Comparison of ENCODE assay signal across 8 mouse cellular contexts in the genomic region with DNA sequence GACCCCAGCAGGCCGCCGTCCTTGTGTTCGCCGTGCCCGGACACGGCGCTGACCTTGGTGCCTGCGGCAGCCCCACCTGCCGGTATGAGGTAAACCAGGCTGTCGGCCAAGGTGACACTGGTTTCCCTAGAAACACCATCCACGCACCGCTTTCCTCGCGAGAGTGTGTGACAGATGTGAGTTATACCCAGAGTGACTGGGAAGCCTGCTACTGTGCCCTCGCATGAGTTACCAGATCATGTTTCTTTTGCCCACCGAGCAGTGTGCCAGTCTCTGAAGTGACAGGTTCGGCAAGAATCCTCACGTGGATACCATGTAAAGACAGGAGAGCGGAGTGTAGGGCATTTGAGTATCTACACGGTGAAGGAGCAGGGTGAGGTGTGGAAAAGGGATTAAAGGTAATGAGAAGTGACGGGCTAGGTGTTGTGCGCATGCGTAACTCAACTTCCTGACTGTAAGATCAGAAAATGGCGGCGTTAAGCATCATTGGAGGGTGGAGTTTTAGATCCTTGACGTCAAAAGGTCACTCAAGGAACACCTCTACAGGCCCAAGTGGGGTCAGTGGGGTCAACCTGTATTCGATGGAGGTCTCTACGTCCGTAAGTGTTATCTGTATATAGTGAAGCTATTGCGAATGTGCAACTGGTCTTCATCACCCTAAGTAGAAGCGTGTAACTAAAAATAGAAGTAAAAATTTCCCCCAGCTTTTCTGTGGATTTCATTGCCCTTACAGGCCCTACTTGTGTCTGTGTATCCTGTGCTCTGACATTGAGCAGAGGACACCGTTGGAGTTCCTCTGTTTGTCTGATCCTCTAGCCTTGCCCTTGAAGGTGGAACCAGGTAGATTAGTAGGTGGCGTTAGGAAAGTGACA. TPM values are rescaled to one million over a fixed set of nuclear protein-coding genes. Genes with fewer than 3 reads are reported as not detected.
DNase-seq lines count a peak whose midpoint lies in the region; ATAC-seq and TF ChIP-seq lines count a peak whose summit lies in the region.

No protein-coding gene starts in this region.

- peak; percentile 52 for TF ChIP-seq CTCF in heart, adult 2 months (IDR thresholded peaks at IDR 0.05)

- H3K9me3 ChIP-seq in liver, embryonic 12.5 days (replicated peaks), result no peaks in the 10 kb centered on the region

- 11% methylated on average over 33 of the region's 33 CpGs for WGBS in heart, adult 2 months
- WGBS in liver, embryonic 12.5 days (ENCODE audit: insufficient replicate concordance), result 11% methylated on average over 33 of the region's 33 CpGs

- H3K4me1 ChIP-seq in heart, adult 2 months (ENCODE audit: control insufficient read depth, insufficient read depth, low read length), result peaks cover 4% of the 10 kb centered on the region; the same call in 1 of the 2 replicates
- H3K4me1 ChIP-seq in liver, embryonic 12.5 days, result peaks cover 50% of the 10 kb centered on the region

- H3K9ac ChIP-seq in heart, adult 2 months (ENCODE audit: low read depth, low read length), result peak overlapping the region; percentile 92
- H3K9ac ChIP-seq in liver, embryonic 12.5 days, result peak overlapping the region; percentile 85

- no peak for TF ChIP-seq EP300 in heart, adult 2 months (IDR thresholded peaks at IDR 0.05; ENCODE audit: insufficient read depth, low read depth, low read length)

- peak; percentile 53 for DNase-seq in urinary bladder, postnatal 25 days (ENCODE audit: low spot score)
- DNase-seq in urinary bladder, postnatal 4 days (ENCODE audit: low spot score in 2 of 2), result no peak
- DNase-seq in embryo, embryonic 9.5 days (ENCODE audit: extremely low spot score), result peak; percentile 64
- no peak for DNase-seq in heart, adult 2 months
- DNase-seq in kidney, adult 9 months, result peak; percentile 93
- DNase-seq in natural killer cell, adult 2 months (ENCODE audit: low spot score in 2 of 2), result peak; percentile 83 to 85
- peak; percentile 89 for DNase-seq in thymus, postnatal 0 days (ENCODE audit: low spot score)

- no peaks in the 10 kb centered on the region; the same call in 1 of the 2 replicates for H3K79me2 ChIP-seq in heart, adult 2 months (replicated peaks; ENCODE audit: control insufficient read depth, insufficient read depth, low read length)

- peaks cover 5% of the 10 kb centered on the region; the same call in 1 of the 2 replicates for H3K36me3 ChIP-seq in heart, adult 2 months (ENCODE audit: control insufficient read depth, insufficient read depth, low read length)
- H3K36me3 ChIP-seq in liver, embryonic 12.5 days, result peaks cover 8% of the 10 kb centered on the region

- peak; percentile 70; the same call in 1 of the 2 replicates for TF ChIP-seq POLR2A in heart, adult 2 months (IDR thresholded peaks at IDR 0.05; ENCODE audit: insufficient read depth, low read depth, low read length)

- no peaks in the 10 kb centered on the region for H3K27me3 ChIP-seq in heart, adult 2 months (ENCODE audit: control insufficient read depth, insufficient read depth, low read length)
- no peaks in the 10 kb centered on the region for H3K27me3 ChIP-seq in liver, embryonic 12.5 days (replicated peaks)

- ATAC-seq in liver, embryonic 12.5 days, result no peak

- peak overlapping the region; percentile 99 for H3K27ac ChIP-seq in heart, adult 2 months
- H3K27ac ChIP-seq in liver, embryonic 12.5 days, result peak overlapping the region; percentile 97

- H3K4me2 ChIP-seq in liver, embryonic 12.5 days, result peak overlapping the region; percentile 70

- intact Hi-C loops in heart, adult 2 months (cut with DNase I), result no loop called here

- H3K4me3 ChIP-seq in heart, adult 2 months, result peak overlapping the region; percentile 80
- peak overlapping the region; percentile 88 for H3K4me3 ChIP-seq in liver, embryonic 12.5 days

RNA-seq across cellular contexts. Expression of a gene that starts 0.9 kb away (rescaled TPM):
- total RNA-seq in heart, adult 2 months (2021), result 1,000 to 10,000 TPM; 1,611 to 1,957 TPM
- 1,204 and 1,461 TPM in 2 replicates for polyA plus RNA-seq in heart, adult 2 months (2012; rRNA removed)
- 119 and 123 TPM in 2 replicates for polyA plus RNA-seq in liver, embryonic 12.5 days (2016; fragmentation: Nextera tagmentation; extraction: Ambion mirVana)
- polyA plus RNA-seq in thymus, postnatal 0 days (2015; fragmentation: Nextera tagmentation; extraction: Ambion mirVana), result 82.0 and 83.5 TPM in 2 replicates

RNA-seq across cellular contexts. Expression of a gene that starts 17.7 kb away (rescaled TPM):
- 10 to 100 TPM; 85.5 to 96.6 TPM for total RNA-seq in heart, adult 2 months (2021)
- polyA plus RNA-seq in heart, adult 2 months (2012; rRNA removed), result 138 and 175 TPM in 2 replicates
- 45.6 and 46.4 TPM in 2 replicates for polyA plus RNA-seq in liver, embryonic 12.5 days (2016; fragmentation: Nextera tagmentation; extraction: Ambion mirVana)
- polyA plus RNA-seq in thymus, postnatal 0 days (2015; fragmentation: Nextera tagmentation; extraction: Ambion mirVana), result 75.7 and 79.0 TPM in 2 replicates

RNA-seq across cellular contexts. Expression of a gene that starts 24.8 kb away (rescaled TPM):
- total RNA-seq in heart, adult 2 months (2021), result 10 to 100 TPM; 19.7 to 22.0 TPM
- 21.1 and 25.2 TPM in 2 replicates for polyA plus RNA-seq in heart, adult 2 months (2012; rRNA removed)
- 94.9 and 98.2 TPM in 2 replicates for polyA plus RNA-seq in liver, embryonic 12.5 days (2016; fragmentation: Nextera tagmentation; extraction: Ambion mirVana)
- polyA plus RNA-seq in thymus, postnatal 0 days (2015; fragmentation: Nextera tagmentation; extraction: Ambion mirVana), result 81.6 and 83.9 TPM in 2 replicates

Comparison
In these comparisons a context has a peak if more than half of its experiments do, and no peak if none do; other contexts are left out.
1. DNase-seq: peak in urinary bladder, postnatal 25 days (single experiment), embryo, embryonic 9.5 days (single experiment), kidney, adult 9 months (single experiment), natural killer cell, adult 2 months (2 of 2) and thymus, postnatal 0 days (single experiment); none in urinary bladder, postnatal 4 days (0 of 2) and heart, adult 2 months (0 of 2).